Mouse (Mus musculus) monocyte, adult 5-6 weeks (primary cell): ENCODE data around the gene Mesd. TPM values are rescaled to one million over a fixed set of nuclear protein-coding genes. Genes with fewer than 3 reads are reported as not detected.
"Not testable (repeated sequence)": the region's sequence is repeated elsewhere in the genome, so short reads cannot be mapped to it uniquely, and the experiment has no call there.

ENCODE experiments used
- ATAC-seq: fragments of 153-309, 156-312 bp; replicated peaks from 2 replicates; pipeline ENCODE4 v1.8.0; 2017; ENCODE audit warnings: mild to moderate bottlenecking; ENCODE audit not compliant: low TSS enrichment, insufficient number of reproducible peaks, severe bottlenecking, poor library complexity, low FRiP score
- total RNA-seq: library from RNA; stranded (forward); fragments of 200-1000, 200-491, 200-594 nt; gene quantifications from 3 replicates; pipeline ENCODE4 v1.2.3, GENCODE M21; 2017

The Mesd gene
- total RNA-seq, 1 experiment from 2014 or later = 59.0 TPM

GRCm38 (mm10) chr7:83869839-83870543 lies 14.3 kb upstream of the Mesd start:
- ATAC-seq = no peak

GRCm38 (mm10) chr7:83877088-83877487 lies 7.2 kb upstream of the Mesd start:
- no peak for ATAC-seq

- no peak for ATAC-seq
These were observed 5.4 kb upstream of the Mesd start for GRCm38 (mm10) chr7:83878676-83879448.

- no peak for ATAC-seq
These were observed 2.1 kb upstream of the Mesd start for GRCm38 (mm10) chr7:83882150-83882632.

- ATAC-seq = no peak
These were observed 1.5 kb upstream of the Mesd start for GRCm38 (mm10) chr7:83882633-83883275.

GRCm38 (mm10) chr7:83883276-83884020 lies 818 bp upstream of the Mesd start:
- peak; percentile 27 for ATAC-seq

- no peak for ATAC-seq
These were observed 761 bp downstream of the Mesd start for GRCm38 (mm10) chr7:83884921-83885532.

- ATAC-seq = no peak
These were observed 1.6 kb downstream of the Mesd start for GRCm38 (mm10) chr7:83885835-83886234.

GRCm38 (mm10) chr7:83886366-83887129 lies 2.3 kb downstream of the Mesd start:
- no peak for ATAC-seq

GRCm38 (mm10) chr7:83889383-83889782 lies 5.1 kb downstream of the Mesd start:
- no peak for ATAC-seq

- not testable (repeated sequence) for ATAC-seq
These were observed 5.7 kb downstream of the Mesd start for GRCm38 (mm10) chr7:83889946-83890345.

GRCm38 (mm10) chr7:83891433-83892332 lies 7.4 kb downstream of the Mesd start:
- peak; percentile 93 for ATAC-seq

- no peak for ATAC-seq
These were observed 8.0 kb downstream of the Mesd start for GRCm38 (mm10) chr7:83892333-83892669.

GRCm38 (mm10) chr7:83894348-83894747 lies 10.1 kb downstream of the Mesd start:
- no peak for ATAC-seq

- no peak for ATAC-seq
These were observed 11.9 kb downstream of the Mesd start for GRCm38 (mm10) chr7:83896077-83896740.

GRCm38 (mm10) chr7:83898267-83898666 lies 14.0 kb downstream of the Mesd start:
- ATAC-seq = no peak
